Mouse (Mus musculus) liver, embryonic 11.5 days (tissue): ENCODE data around the gene Trmt10c. TPM values are rescaled to one million over a fixed set of nuclear protein-coding genes. Genes with fewer than 3 reads are reported as not detected.

ENCODE experiments used
- ATAC-seq: fragments of 200-750 bp; cut with Nextera tagmentation; replicated peaks from 2 replicates; pipeline ENCODE4 v1.8.0; 2017; ENCODE audit warnings: moderate number of reproducible peaks, mild to moderate bottlenecking, moderate TSS enrichment, moderate library complexity; ENCODE audit not compliant: low FRiP score
- DNase-seq: peaks from one replicate; pipeline ENCODE4 v3.0.0-alpha.2; 2017; ENCODE audit warnings: low spot score
- H3K27ac ChIP-seq: fragments of 300-500 bp; sonication (generic); 2 replicates; pipeline ENCODE4 v1.5.1; 2014; ENCODE audit warnings: mild to moderate bottlenecking, low read depth, low read length, control low read depth
- H3K27me3 ChIP-seq: fragments of 300-500 bp; sonication (generic); replicated peaks from 2 replicates; pipeline ENCODE4 v1.6.1; 2014; ENCODE audit warnings: low read length, mixed read lengths; ENCODE audit not compliant: control insufficient read depth, insufficient read depth
- H3K36me3 ChIP-seq: fragments of 300-500 bp; sonication (generic); 2 replicates; pipeline ENCODE4 v1.6.1; 2014; ENCODE audit warnings: mild to moderate bottlenecking, low read length, moderate library complexity, mixed read lengths; ENCODE audit not compliant: control insufficient read depth, insufficient read depth
- H3K4me1 ChIP-seq: fragments of 300-500 bp; sonication (generic); replicated peaks from 2 replicates; pipeline ENCODE4 v1.6.1; 2014; ENCODE audit warnings: low read length, mixed read lengths; ENCODE audit not compliant: control insufficient read depth, insufficient read depth
- H3K4me2 ChIP-seq: fragments of 300-500 bp; sonication (generic); 2 replicates; pipeline ENCODE4 v1.6.1; 2014; ENCODE audit warnings: mild to moderate bottlenecking, control low read depth, moderate library complexity
- H3K4me3 ChIP-seq: fragments of 300-500 bp; sonication (generic); 2 replicates; pipeline ENCODE4 v1.5.1; 2014; ENCODE audit warnings: low read depth, low read length, control low read depth
- H3K9ac ChIP-seq: fragments of 300-500 bp; sonication (generic); 2 replicates; pipeline ENCODE4 v1.6.1; 2014; ENCODE audit warnings: low read depth, low read length, control low read depth
- H3K9me3 ChIP-seq: fragments of 300-500 bp; sonication (generic); 2 replicates; pipeline ENCODE4 v1.6.1; 2016; ENCODE audit warnings: low read length, inconsistent platforms, mixed read lengths; ENCODE audit not compliant: control insufficient read depth
- whole genome bisulfite sequencing: fragments of 180-500 bp; shearing (Covaris S2); extraction: QIAGEN DNeasy Blood & Tissue Kit; methylation state at CpG from one replicate; pipeline ENCODE4 v1.1.7; 2014; 5-methylcytosine and 5-hydroxymethylcytosine counted together
- polyA plus RNA-seq: library from polyadenylated mRNA; unstranded; fragments of >200 nt; fragmentation: Nextera tagmentation; extraction: Ambion mirVana; gene quantifications from 2 replicates; pipeline ENCODE4 v1.2.1, GENCODE M21; 2014

Gene Trmt10c
- polyA plus RNA-seq, 1 experiment from 2014 or later, result 38.5 TPM

DNA sequence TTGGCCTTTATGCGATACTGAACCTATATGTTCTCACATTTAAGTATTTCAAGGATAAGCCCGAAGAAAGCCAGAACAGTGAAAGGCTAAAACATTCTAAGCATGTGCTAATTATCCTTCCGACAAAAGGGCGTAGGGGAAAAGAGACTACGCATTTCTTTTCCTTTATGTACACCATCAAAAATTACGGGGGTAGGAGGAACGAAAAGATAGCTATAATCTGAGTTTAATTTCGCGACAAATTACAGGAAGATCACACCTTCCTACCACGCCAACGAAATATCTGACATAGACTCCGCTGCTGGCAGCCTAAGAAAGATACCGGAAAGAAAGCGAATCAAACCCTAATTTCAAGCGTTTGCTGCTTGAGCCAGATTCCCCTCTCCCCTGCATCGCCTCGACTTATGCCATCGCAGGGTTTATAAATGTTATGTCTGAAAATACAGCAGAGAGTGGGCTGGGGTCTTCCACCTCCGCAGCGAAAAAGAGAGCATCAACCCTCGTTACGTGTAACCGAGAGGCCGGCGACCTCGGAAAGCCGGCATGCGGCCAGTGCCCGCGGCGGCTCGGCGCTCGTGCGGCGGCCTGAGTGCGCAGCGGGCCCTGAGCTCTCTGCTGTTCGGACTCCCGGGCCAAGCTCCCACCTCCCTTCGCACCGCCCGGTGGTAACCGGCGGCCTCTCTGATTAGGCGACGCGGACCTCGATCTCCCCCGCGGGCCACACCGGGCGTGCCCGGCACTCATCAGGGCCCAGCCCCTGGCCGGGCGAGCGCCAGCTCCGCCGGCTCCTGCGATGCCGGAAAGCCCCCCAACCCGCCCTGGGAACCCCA, 8.7 kb downstream of the Trmt10c start:
- peaks cover 20% of the 10 kb centered on the region for H3K4me1 ChIP-seq
- peak; percentile 86 for ATAC-seq
- H3K27me3 ChIP-seq, result no peaks in the 10 kb centered on the region
- DNase-seq, result peak; percentile 81
- peaks cover 21% of the 10 kb centered on the region for H3K36me3 ChIP-seq
- H3K27ac ChIP-seq, result peak overlapping the region; percentile 80
- peak overlapping the region; percentile 68 for H3K4me3 ChIP-seq
- WGBS, result under 1% methylated on average over 61 of the region's 62 CpGs
- no peaks in the 10 kb centered on the region for H3K9me3 ChIP-seq
- H3K4me2 ChIP-seq, result peak overlapping the region; percentile 67
- H3K9ac ChIP-seq, result peak overlapping the region; percentile 96

DNA sequence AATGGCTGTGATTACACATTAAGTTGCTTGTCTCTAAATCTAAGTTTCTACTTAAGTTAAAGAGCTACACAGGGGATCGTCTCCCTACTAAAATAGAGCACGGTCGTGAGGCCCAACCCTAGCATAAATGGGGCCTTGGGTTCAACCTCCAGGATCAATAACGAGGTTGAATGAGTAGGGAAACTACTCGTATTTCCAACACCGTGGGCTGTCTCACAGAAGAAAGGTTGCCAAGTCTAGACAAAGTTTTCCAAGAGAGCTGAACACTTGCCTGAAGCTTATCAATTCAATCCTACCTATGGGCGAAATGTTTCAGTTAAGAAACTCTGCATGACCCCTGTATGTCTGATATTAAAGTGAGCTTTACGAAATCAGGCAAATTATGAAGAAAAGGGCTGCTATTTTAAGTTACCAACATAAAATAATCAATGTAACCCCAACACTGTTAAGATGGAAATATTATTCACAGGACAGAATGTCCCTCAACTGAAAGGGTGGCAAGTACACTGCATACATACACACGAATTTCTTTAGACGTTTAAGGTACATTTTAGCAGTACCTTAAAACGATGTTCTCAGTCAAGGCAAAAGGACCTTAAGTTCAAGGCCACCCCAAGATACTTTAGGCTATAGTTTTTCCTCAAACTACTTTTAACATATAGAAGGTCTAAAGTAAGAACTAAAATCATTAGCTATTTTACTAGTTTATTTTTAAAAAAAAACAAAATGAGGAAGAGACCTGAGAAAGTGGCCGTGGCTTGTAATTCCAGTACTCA, 9.6 kb downstream of the Trmt10c start:
- H3K27me3 ChIP-seq, result no peaks in the 10 kb centered on the region
- no peaks in the 10 kb centered on the region for H3K9me3 ChIP-seq
- ATAC-seq (no peak), DNase-seq (no peak)
- 36% methylated on average over 12 of the region's 12 CpGs for WGBS
- H3K4me3 ChIP-seq, result peak overlapping the region; percentile 68
- H3K27ac ChIP-seq, result no peak overlapping the region
- peak overlapping the region; percentile 67 for H3K4me2 ChIP-seq
- H3K36me3 ChIP-seq, result peaks cover 15% of the 10 kb centered on the region
- peak overlapping the region; percentile 96 for H3K9ac ChIP-seq
- H3K4me1 ChIP-seq, result peaks cover 20% of the 10 kb centered on the region

- H3K9me3 ChIP-seq, result no peaks in the 10 kb centered on the region
- no peak overlapping the region for H3K4me3 ChIP-seq
- 96% methylated on average over 7 of the region's 7 CpGs for WGBS
- no peak for ATAC-seq
- H3K27ac ChIP-seq, result no peak overlapping the region
- H3K27me3 ChIP-seq, result no peaks in the 10 kb centered on the region
- H3K9ac ChIP-seq, result no peak overlapping the region
- no peak overlapping the region for H3K4me2 ChIP-seq
- peaks cover 36% of the 10 kb centered on the region for H3K36me3 ChIP-seq
- no peaks in the 10 kb centered on the region for H3K4me1 ChIP-seq
- no peak for DNase-seq
Measured at GRCm38 (mm10) chr16:56019660-56020059, 18.0 kb downstream of the Trmt10c start.

DNA sequence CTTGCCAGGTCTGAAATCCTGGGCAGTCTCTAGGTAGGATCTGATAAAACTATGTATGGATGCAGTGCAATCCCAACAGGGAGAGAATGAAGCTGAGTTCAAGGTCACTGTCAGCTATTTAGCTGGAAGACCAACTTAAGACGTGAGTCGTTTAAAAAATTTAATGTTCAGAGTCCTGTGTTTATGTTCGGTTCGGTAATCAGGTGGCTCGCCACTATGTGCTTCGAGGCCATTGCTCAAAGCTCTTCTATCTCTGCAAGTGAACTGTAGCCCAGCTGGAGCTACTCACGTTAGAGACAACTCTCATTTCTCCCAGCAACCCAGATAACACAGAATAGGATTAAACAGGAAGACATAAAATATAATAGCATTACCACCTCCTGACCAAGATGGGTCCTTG, 23.5 kb downstream of the Trmt10c start:
- Histone ChIP-seq H3K4me1 (no peaks in the 10 kb centered on the region), H3K9ac (no peak overlapping the region), H3K27ac (no peak overlapping the region), H3K4me3 (no peak overlapping the region), H3K27me3 (no peaks in the 10 kb centered on the region), H3K9me3 (no peaks in the 10 kb centered on the region), H3K36me3 (peaks cover 17% of the 10 kb centered on the region), H3K4me2 (no peak overlapping the region)
- no peak for DNase-seq
- WGBS, result 83% methylated on average over 7 of the region's 7 CpGs
- no peak for ATAC-seq

GRCm38 (mm10) chr16:56012789-56013743, 24.6 kb downstream of the Trmt10c start:
- Histone ChIP-seq H3K27me3 (no peaks in the 10 kb centered on the region), H3K36me3 (peaks cover 9% of the 10 kb centered on the region), H3K4me2 (no peak overlapping the region), H3K9ac (no peak overlapping the region), H3K4me3 (no peak overlapping the region), H3K27ac (no peak overlapping the region), H3K4me1 (no peaks in the 10 kb centered on the region), H3K9me3 (no peaks in the 10 kb centered on the region)
- peak; percentile 51; the same call in 1 of the 2 replicates for ATAC-seq
- WGBS, result 91% methylated on average over 10 of the region's 10 CpGs
- no peak for DNase-seq

DNA sequence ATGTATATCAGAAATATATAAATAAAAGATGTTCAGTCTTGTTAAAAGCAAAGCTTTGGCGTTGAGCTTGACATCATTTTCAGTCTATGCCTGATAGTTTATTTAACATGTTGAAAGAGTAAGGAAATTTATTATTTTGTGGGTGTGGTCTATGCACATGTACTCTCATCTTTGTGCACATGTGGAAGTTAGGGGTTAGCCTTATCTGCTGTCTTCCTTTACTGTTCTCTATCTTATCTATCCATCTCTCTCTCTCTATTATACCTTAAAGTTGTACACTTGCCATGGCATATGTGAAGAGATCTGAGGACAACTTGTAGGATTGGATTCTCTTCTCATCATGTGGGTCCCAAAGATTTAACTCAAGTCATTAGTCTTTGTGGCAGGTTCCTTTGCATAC, 28.8 kb downstream of the Trmt10c start:
- WGBS, result 84% methylated on average over 1 of the region's 1 CpGs
- H3K36me3 ChIP-seq, result peaks cover 15% of the 10 kb centered on the region; the same call in 1 of the 2 replicates

GRCm38 (mm10) chr16:56006798-56007197, 30.8 kb downstream of the Trmt10c start:
- Histone ChIP-seq H3K27me3 (no peaks in the 10 kb centered on the region), H3K4me2 (no peak overlapping the region), H3K4me3 (no peak overlapping the region), H3K27ac (no peak overlapping the region), H3K9me3 (no peaks in the 10 kb centered on the region), H3K4me1 (no peaks in the 10 kb centered on the region), H3K9ac (no peak overlapping the region), H3K36me3 (peaks cover 16% of the 10 kb centered on the region; the same call in 1 of the 2 replicates)
- ATAC-seq (no peak), DNase-seq (no peak)
- 92% methylated on average over 11 of the region's 11 CpGs for WGBS

More for the DNA sequence above, 28.8 kb downstream of the Trmt10c start:
- ATAC-seq (no peak), DNase-seq (no peak)
- Histone ChIP-seq H3K4me2 (no peak overlapping the region), H3K9ac (no peak overlapping the region), H3K27ac (no peak overlapping the region), H3K9me3 (no peaks in the 10 kb centered on the region), H3K27me3 (no peaks in the 10 kb centered on the region), H3K4me1 (no peaks in the 10 kb centered on the region), H3K4me3 (no peak overlapping the region)

- DNase-seq (no peak), ATAC-seq (no peak)
- Histone ChIP-seq H3K27ac (no peak overlapping the region), H3K9me3 (no peaks in the 10 kb centered on the region), H3K4me1 (no peaks in the 10 kb centered on the region), H3K4me3 (no peak overlapping the region), H3K36me3 (peaks cover 14% of the 10 kb centered on the region), H3K27me3 (no peaks in the 10 kb centered on the region), H3K4me2 (no peak overlapping the region), H3K9ac (no peak overlapping the region)
- 89% methylated on average over 2 of the region's 2 CpGs for WGBS
Measured at GRCm38 (mm10) chr16:55994235-55994634, 43.4 kb downstream of the Trmt10c start.
